Mouse (Mus musculus) cerebellum, adult 11-12 months (tissue): ENCODE measurements around the gene Cacna1s.

Experiments used
- DNase-seq: peaks from one replicate; pipeline ENCODE4 v3.0.0; 2022

Cacna1s gene

GRCm38 (mm10) chr1:136120263-136120603, 67.7 kb downstream of the Cacna1s start:
- no peak for DNase-seq

GRCm38 (mm10) chr1:136120785-136121184, 68.2 kb downstream of the Cacna1s start:
- DNase-seq = no peak

GRCm38 (mm10) chr1:136122030-136122429, 69.5 kb downstream of the Cacna1s start:
- DNase-seq = no peak

GRCm38 (mm10) chr1:136126159-136126765, 73.7 kb downstream of the Cacna1s start:
- no peak for DNase-seq

GRCm38 (mm10) chr1:136126895-136127294, 74.3 kb downstream of the Cacna1s start:
- no peak for DNase-seq

GRCm38 (mm10) chr1:136127856-136128255, 75.3 kb downstream of the Cacna1s start:
- no peak for DNase-seq

- DNase-seq = no peak
These were observed 75.9 kb downstream of the Cacna1s start for GRCm38 (mm10) chr1:136128416-136128815.

GRCm38 (mm10) chr1:136128944-136129589, 76.5 kb downstream of the Cacna1s start:
- DNase-seq = no peak

- DNase-seq = peak; percentile 46
These were observed 77.6 kb downstream of the Cacna1s start for GRCm38 (mm10) chr1:136130107-136130506.

- peak; percentile 87 for DNase-seq
These were observed 78.5 kb downstream of the Cacna1s start, which contains the start of gene Kif21b for GRCm38 (mm10) chr1:136130951-136131558. TSS of gene Kif21b (plus strand) at chr1:136131389.

- DNase-seq = peak; percentile 58
These were observed 79.2 kb downstream of the Cacna1s start for GRCm38 (mm10) chr1:136131603-136132291.

GRCm38 (mm10) chr1:136132386-136133201, 80.0 kb downstream of the Cacna1s start:
- DNase-seq = peak; percentile 42

- peak; percentile 58 for DNase-seq
These were observed 81.2 kb downstream of the Cacna1s start for GRCm38 (mm10) chr1:136133570-136134240.

GRCm38 (mm10) chr1:136134547-136134946, 82.0 kb downstream of the Cacna1s start:
- no peak for DNase-seq

GRCm38 (mm10) chr1:136135046-136135445, 82.5 kb downstream of the Cacna1s start:
- no peak for DNase-seq

- no peak for DNase-seq
These were observed 83.4 kb downstream of the Cacna1s start for GRCm38 (mm10) chr1:136135777-136136444.

- no peak for DNase-seq
These were observed 84.0 kb downstream of the Cacna1s start for GRCm38 (mm10) chr1:136136547-136136946.

GRCm38 (mm10) chr1:136137071-136137531, 84.6 kb downstream of the Cacna1s start:
- DNase-seq = no peak

GRCm38 (mm10) chr1:136137575-136137974, 85.0 kb downstream of the Cacna1s start:
- peak; percentile 48 for DNase-seq

GRCm38 (mm10) chr1:136138191-136138830, 85.8 kb downstream of the Cacna1s start:
- no peak for DNase-seq
